Mouse (Mus musculus): ENCODE data around the gene Asb13. TPM values are rescaled to one million over a fixed set of nuclear protein-coding genes. Genes with fewer than 3 reads are reported as not detected.

The Asb13 gene
- polyA plus RNA-seq, 2 experiments = 1.7 to 2.3 TPM

GRCm38 (mm10) chr13:3610118-3610794, 23.6 kb upstream of the Asb13 start:
- ATAC-seq (ENCODE audit: insufficient read depth) (peak; percentile 32), DNase-seq (ENCODE audit: low read depth in 3 of 3, low spot score in 3 of 3) (peak in 2 of 3 experiments; percentile 42 to 59)
- no peaks in the 10 kb centered on the region; the same call in 1 of the 2 replicates for H3K9me3 ChIP-seq (ENCODE audit: control insufficient read depth, low read length)
- H3K9ac ChIP-seq (replicated peaks) = peak overlapping the region; percentile 88
- peak overlapping the region; percentile 90 for H3K4me2 ChIP-seq (ENCODE audit: low read depth)
- TF ChIP-seq CTCF (IDR thresholded peaks at IDR 0.05; ENCODE audit: low read depth) (no peak), EP300 (IDR thresholded peaks at IDR 0.05; ENCODE audit: low read depth) (no peak)
- H3K36me3 ChIP-seq (replicated peaks; ENCODE audit: control insufficient read depth, insufficient read depth, low read depth) = no peaks in the 10 kb centered on the region
- H3K27me3 ChIP-seq (ENCODE audit: control insufficient read depth, insufficient read depth, low read length) = no peaks in the 10 kb centered on the region
- peaks cover 3% of the 10 kb centered on the region in 2 experiments; a peak in 3 of 4 replicates for H3K4me1 ChIP-seq (replicated peaks; ENCODE audit: control insufficient read depth in 2 of 2, insufficient read depth in 2 of 2, low read length in 1 of 2)
- peak overlapping the region; percentile 83 to 97 for H3K4me3 ChIP-seq (ENCODE audit: insufficient read depth in 1 of 2, low read depth in 2 of 2, low read length in 2 of 2)
- peak overlapping the region; percentile 83 for H3K27ac ChIP-seq
- WGBS (ENCODE audit: insufficient replicate concordance) = under 1% methylated on average over 49 of the region's 50 CpGs

GRCm38 (mm10) chr13:3610795-3611438, 22.9 kb upstream of the Asb13 start, which contains the start of gene Fam208b:
TSS of gene Fam208b (minus strand) at chr13:3611108.
- Histone ChIP-seq H3K36me3 (replicated peaks; ENCODE audit: control insufficient read depth, insufficient read depth, low read depth) (no peaks in the 10 kb centered on the region), H3K4me2 (ENCODE audit: low read depth) (peak within 1 kb of the TSS; percentile 90), H3K4me3 (ENCODE audit: insufficient read depth in 1 of 2, low read depth in 2 of 2, low read length in 2 of 2) (peak within 1 kb of the TSS; percentile 83 to 97), H3K9me3 (ENCODE audit: control insufficient read depth, low read length) (no peaks in the 10 kb centered on the region; the same call in 1 of the 2 replicates), H3K9ac (replicated peaks) (peak within 1 kb of the TSS; percentile 88), H3K27me3 (ENCODE audit: control insufficient read depth, insufficient read depth, low read length) (no peaks in the 10 kb centered on the region), H3K27ac (peak within 1 kb of the TSS; percentile 83), H3K4me1 (replicated peaks; ENCODE audit: control insufficient read depth in 2 of 2, insufficient read depth in 2 of 2, low read length in 1 of 2) (peaks cover 3% of the 10 kb centered on the region in 2 experiments; a peak in 3 of 4 replicates)
- DNase-seq (ENCODE audit: low read depth in 3 of 3, low spot score in 3 of 3) (peak; percentile 89 to 95 (median 92)), ATAC-seq (ENCODE audit: insufficient read depth) (peak; percentile 99)
- TF ChIP-seq EP300 (IDR thresholded peaks at IDR 0.05; ENCODE audit: low read depth) = peak; percentile 70
- 0 out of 2 replicates have a peak, but pooled peaks have one; percentile 12 for TF ChIP-seq CTCF (IDR thresholded peaks at IDR 0.05; ENCODE audit: low read depth)
- WGBS (ENCODE audit: insufficient replicate concordance) = under 1% methylated on average over 58 of the region's 58 CpGs

- no peak for ATAC-seq (ENCODE audit: insufficient read depth)
Measured at GRCm38 (mm10) chr13:3627139-3627538, 6.7 kb upstream of the Asb13 start.

GRCm38 (mm10) chr13:3628102-3628501, 5.7 kb upstream of the Asb13 start:
- H3K4me1 ChIP-seq (replicated peaks; ENCODE audit: control insufficient read depth in 2 of 2, insufficient read depth in 2 of 2, low read length in 1 of 2) = 0 out of 4 replicates have a peak, but pooled peaks cover 0 to under 1% of the 10 kb centered on the region in 2 experiments
- WGBS (ENCODE audit: insufficient replicate concordance) = 16% methylated on average over 3 of the region's 3 CpGs
- no peak for DNase-seq (ENCODE audit: low read depth in 3 of 3, low spot score in 3 of 3)

More at GRCm38 (mm10) chr13:3627139-3627538, 6.7 kb upstream of the Asb13 start:
- H3K9me3 ChIP-seq (ENCODE audit: control insufficient read depth, low read length) = no peaks in the 10 kb centered on the region
- H3K27me3 ChIP-seq (ENCODE audit: control insufficient read depth, insufficient read depth, low read length) = no peaks in the 10 kb centered on the region
- 36% methylated on average over 3 of the region's 3 CpGs for WGBS (ENCODE audit: insufficient replicate concordance)
- H3K4me3 ChIP-seq (ENCODE audit: insufficient read depth in 1 of 2, low read depth in 2 of 2, low read length in 2 of 2) = no peak overlapping the region
- H3K4me2 ChIP-seq (ENCODE audit: low read depth) = no peak overlapping the region
- TF ChIP-seq EP300 (IDR thresholded peaks at IDR 0.05; ENCODE audit: low read depth) (no peak), CTCF (IDR thresholded peaks at IDR 0.05; ENCODE audit: low read depth) (no peak)
- no peaks in the 10 kb centered on the region for H3K36me3 ChIP-seq (replicated peaks; ENCODE audit: control insufficient read depth, insufficient read depth, low read depth)
- DNase-seq (ENCODE audit: low read depth in 3 of 3, low spot score in 3 of 3) = no peak
- no peaks in the 10 kb centered on the region for H3K4me1 ChIP-seq (replicated peaks; ENCODE audit: control insufficient read depth in 2 of 2, insufficient read depth in 2 of 2, low read length in 1 of 2)
- no peak overlapping the region for H3K27ac ChIP-seq
- H3K9ac ChIP-seq (replicated peaks) = no peak overlapping the region

GRCm38 (mm10) chr13:3632551-3632950, 1.3 kb upstream of the Asb13 start:
- no peaks in the 10 kb centered on the region for H3K27me3 ChIP-seq (ENCODE audit: control insufficient read depth, insufficient read depth, low read length)
- TF ChIP-seq EP300 (IDR thresholded peaks at IDR 0.05; ENCODE audit: low read depth) (no peak), CTCF (IDR thresholded peaks at IDR 0.05; ENCODE audit: low read depth) (no peak)
- no peaks in the 10 kb centered on the region for H3K36me3 ChIP-seq (replicated peaks; ENCODE audit: control insufficient read depth, insufficient read depth, low read depth)
- no peak overlapping the region for H3K4me3 ChIP-seq (ENCODE audit: insufficient read depth in 1 of 2, low read depth in 2 of 2, low read length in 2 of 2)
- H3K27ac ChIP-seq = no peak overlapping the region
- no peak overlapping the region for H3K9ac ChIP-seq (replicated peaks)
- H3K4me2 ChIP-seq (ENCODE audit: low read depth) = no peak overlapping the region
- no peak for ATAC-seq (ENCODE audit: insufficient read depth)
- no peaks in the 10 kb centered on the region for H3K9me3 ChIP-seq (ENCODE audit: control insufficient read depth, low read length)
- no peak for DNase-seq (ENCODE audit: low read depth in 3 of 3, low spot score in 3 of 3)
- WGBS (ENCODE audit: insufficient replicate concordance) = 58% methylated on average over 9 of the region's 9 CpGs
- H3K4me1 ChIP-seq (replicated peaks; ENCODE audit: control insufficient read depth in 2 of 2, insufficient read depth in 2 of 2, low read length in 1 of 2) = peaks cover 0 to 8% of the 10 kb centered on the region in 2 experiments; a peak in 1 of 4 replicates

More at GRCm38 (mm10) chr13:3628102-3628501, 5.7 kb upstream of the Asb13 start:
- H3K27ac ChIP-seq = no peak overlapping the region
- H3K4me2 ChIP-seq (ENCODE audit: low read depth) = no peak overlapping the region
- no peak overlapping the region for H3K9ac ChIP-seq (replicated peaks)
- TF ChIP-seq CTCF (IDR thresholded peaks at IDR 0.05; ENCODE audit: low read depth) = no peak
- no peak for TF ChIP-seq EP300 (IDR thresholded peaks at IDR 0.05; ENCODE audit: low read depth)
- H3K9me3 ChIP-seq (ENCODE audit: control insufficient read depth, low read length) = no peaks in the 10 kb centered on the region
- no peak overlapping the region for H3K4me3 ChIP-seq (ENCODE audit: insufficient read depth in 1 of 2, low read depth in 2 of 2, low read length in 2 of 2)
- no peak for ATAC-seq (ENCODE audit: insufficient read depth)
- H3K27me3 ChIP-seq (ENCODE audit: control insufficient read depth, insufficient read depth, low read length) = no peaks in the 10 kb centered on the region
- no peaks in the 10 kb centered on the region for H3K36me3 ChIP-seq (replicated peaks; ENCODE audit: control insufficient read depth, insufficient read depth, low read depth)
